Mouse (Mus musculus): ENCODE measurements around the gene C130060K24Rik. TPM values are rescaled to one million over a fixed set of nuclear protein-coding genes. Genes with fewer than 3 reads are reported as not detected.

Gene C130060K24Rik
- polyA plus RNA-seq, 1 experiment = not detected

DNA sequence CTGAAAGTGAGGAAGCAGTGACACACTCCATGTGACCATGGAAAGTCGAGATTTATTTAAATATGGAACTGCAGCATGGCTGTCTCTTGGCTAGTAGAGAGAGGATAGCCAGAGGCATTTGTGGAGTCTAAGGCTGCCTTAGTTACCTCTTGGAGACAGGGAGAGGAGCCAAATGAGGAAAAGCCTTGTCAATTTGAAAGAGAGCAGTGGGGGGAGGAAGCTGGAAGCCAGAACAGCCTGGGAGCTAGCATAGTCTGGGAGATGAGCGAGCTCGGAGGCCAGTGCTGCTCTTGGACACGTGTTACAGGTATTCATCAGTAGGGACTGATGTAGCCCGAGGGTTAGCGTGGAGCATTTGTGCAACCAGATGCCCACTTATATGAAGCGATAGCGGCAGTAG is 46.2 kb downstream of the C130060K24Rik start:
- no peak for TF ChIP-seq MYOG (IDR thresholded peaks at IDR 0.05; ENCODE audit: control insufficient read depth in 1 of 3, insufficient read depth in 1 of 3, insufficient read length in 2 of 3, low read depth in 2 of 3)
- no peak for TF ChIP-seq POLR2AphosphoS2 (IDR thresholded peaks at IDR 0.05; ENCODE audit: insufficient read length, low read depth)
- no peak for TF ChIP-seq E2F4 (IDR thresholded peaks at IDR 0.05; ENCODE audit: insufficient read depth)
- TF ChIP-seq USF1 (IDR thresholded peaks at IDR 0.05; ENCODE audit: low read depth) = no peak
- no peak for TF ChIP-seq REST (IDR thresholded peaks at IDR 0.05; ENCODE audit: insufficient read depth, insufficient read length)
- TF ChIP-seq CEBPB (IDR thresholded peaks at IDR 0.05; ENCODE audit: insufficient read depth, poor library complexity, severe bottlenecking) = no peak
- no peak for TF ChIP-seq POLR2A (IDR thresholded peaks at IDR 0.05; ENCODE audit: insufficient read length, low read depth)
- no peak for TF ChIP-seq MAX (IDR thresholded peaks at IDR 0.05; ENCODE audit: low read depth)
- no peak for TF ChIP-seq MYOD1 (IDR thresholded peaks at IDR 0.05; ENCODE audit: control insufficient read depth in 1 of 3, insufficient read length in 2 of 3, low read depth in 2 of 3)
- no peak for TF ChIP-seq SRF (IDR thresholded peaks at IDR 0.05; ENCODE audit: control insufficient read depth, insufficient read length, low read depth)
- TF ChIP-seq TCF12 (IDR thresholded peaks at IDR 0.05; ENCODE audit: insufficient read depth, poor library complexity, severe bottlenecking) = no peak
- no peak for TF ChIP-seq TCF3 (IDR thresholded peaks at IDR 0.05; ENCODE audit: insufficient read length, low read depth)
- H3K79me2 ChIP-seq (ENCODE audit: control insufficient read depth, insufficient read depth) = no peaks in the 10 kb centered on the region
- no peaks in the 10 kb centered on the region for H3K36me3 ChIP-seq (ENCODE audit: control insufficient read depth, insufficient read depth)
- no peaks in the 10 kb centered on the region for H3K27me3 ChIP-seq (ENCODE audit: control insufficient read depth, insufficient read depth, insufficient read length)
- H3K4me2 ChIP-seq (ENCODE audit: low read depth) = no peak overlapping the region
- no peak overlapping the region for H3ac ChIP-seq (ENCODE audit: control insufficient read depth, insufficient read length)
- no peak overlapping the region for H3K4me3 ChIP-seq

DNA sequence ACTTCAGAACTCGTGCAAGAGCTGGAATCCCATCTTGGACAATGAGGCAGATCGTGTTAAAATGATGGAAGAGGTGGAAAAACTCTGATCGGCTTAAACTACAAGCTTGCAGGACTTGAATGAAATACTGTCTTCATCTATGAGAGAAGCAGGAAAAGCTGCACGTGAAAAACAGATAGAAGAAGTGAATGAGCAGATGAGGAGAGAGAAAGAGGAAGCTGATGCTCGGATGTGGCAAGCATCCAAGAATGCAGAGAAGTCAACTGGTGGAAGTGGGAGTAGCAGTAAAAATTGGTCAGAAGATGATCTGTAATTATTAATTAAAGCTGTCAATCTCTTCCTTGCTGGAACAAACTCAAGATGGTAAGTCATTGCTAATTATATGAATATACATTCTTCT is 52.3 kb downstream of the C130060K24Rik start:
- Histone ChIP-seq H3ac (ENCODE audit: control insufficient read depth, insufficient read length) (no peak overlapping the region), H3K36me3 (ENCODE audit: control insufficient read depth, insufficient read depth) (no peaks in the 10 kb centered on the region), H3K27me3 (ENCODE audit: control insufficient read depth, insufficient read depth, insufficient read length) (no peaks in the 10 kb centered on the region), H3K4me3 (no peak overlapping the region), H3K79me2 (ENCODE audit: control insufficient read depth, insufficient read depth) (no peaks in the 10 kb centered on the region), H3K4me2 (ENCODE audit: low read depth) (no peak overlapping the region)
- TF ChIP-seq POLR2AphosphoS2 (IDR thresholded peaks at IDR 0.05; ENCODE audit: insufficient read length, low read depth) (no peak), POLR2A (IDR thresholded peaks at IDR 0.05; ENCODE audit: insufficient read length, low read depth) (no peak), MYOG (IDR thresholded peaks at IDR 0.05; ENCODE audit: control insufficient read depth in 1 of 3, insufficient read depth in 1 of 3, insufficient read length in 2 of 3, low read depth in 2 of 3) (no peak), SRF (IDR thresholded peaks at IDR 0.05; ENCODE audit: control insufficient read depth, insufficient read length, low read depth) (no peak), CEBPB (IDR thresholded peaks at IDR 0.05; ENCODE audit: insufficient read depth, poor library complexity, severe bottlenecking) (no peak), MYOD1 (IDR thresholded peaks at IDR 0.05; ENCODE audit: control insufficient read depth in 1 of 3, insufficient read length in 2 of 3, low read depth in 2 of 3) (no peak), MAX (IDR thresholded peaks at IDR 0.05; ENCODE audit: low read depth) (no peak), REST (IDR thresholded peaks at IDR 0.05; ENCODE audit: insufficient read depth, insufficient read length) (no peak), TCF12 (IDR thresholded peaks at IDR 0.05; ENCODE audit: insufficient read depth, poor library complexity, severe bottlenecking) (no peak), USF1 (IDR thresholded peaks at IDR 0.05; ENCODE audit: low read depth) (no peak), TCF3 (IDR thresholded peaks at IDR 0.05; ENCODE audit: insufficient read length, low read depth) (no peak), E2F4 (IDR thresholded peaks at IDR 0.05; ENCODE audit: insufficient read depth) (no peak)

DNA sequence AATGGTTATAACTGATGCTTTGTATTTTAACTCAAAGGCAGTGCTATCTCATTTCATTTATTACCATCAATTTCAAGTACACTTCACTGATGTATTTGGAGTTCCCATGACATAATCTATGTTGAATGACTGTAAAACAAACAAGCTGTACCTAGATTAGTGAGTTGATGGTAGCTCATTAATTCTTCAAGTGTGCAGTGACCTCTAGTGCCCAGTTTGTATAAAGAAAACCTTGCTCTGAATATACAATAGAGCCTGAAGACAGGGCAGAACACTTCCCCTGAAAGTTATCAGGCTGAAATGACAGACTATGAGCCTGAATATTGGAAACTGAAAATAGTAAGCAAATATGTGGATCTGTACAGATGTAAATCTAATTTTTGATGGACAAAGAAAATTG is 72.6 kb downstream of the C130060K24Rik start:
- Histone ChIP-seq H3ac (ENCODE audit: control insufficient read depth, insufficient read length) (no peak overlapping the region), H3K27me3 (ENCODE audit: control insufficient read depth, insufficient read depth, insufficient read length) (no peaks in the 10 kb centered on the region), H3K79me2 (ENCODE audit: control insufficient read depth, insufficient read depth) (no peaks in the 10 kb centered on the region), H3K4me3 (no peak overlapping the region), H3K4me2 (ENCODE audit: low read depth) (no peak overlapping the region), H3K36me3 (ENCODE audit: control insufficient read depth, insufficient read depth) (no peaks in the 10 kb centered on the region)
- TF ChIP-seq TCF3 (IDR thresholded peaks at IDR 0.05; ENCODE audit: insufficient read length, low read depth) = no peak
- TF ChIP-seq CEBPB (IDR thresholded peaks at IDR 0.05; ENCODE audit: insufficient read depth, poor library complexity, severe bottlenecking) = no peak
- no peak for TF ChIP-seq E2F4 (IDR thresholded peaks at IDR 0.05; ENCODE audit: insufficient read depth)
- no peak for TF ChIP-seq MYOD1 (IDR thresholded peaks at IDR 0.05; ENCODE audit: control insufficient read depth in 1 of 3, insufficient read length in 2 of 3, low read depth in 2 of 3)
- no peak for TF ChIP-seq SRF (IDR thresholded peaks at IDR 0.05; ENCODE audit: control insufficient read depth, insufficient read length, low read depth)
- TF ChIP-seq USF1 (IDR thresholded peaks at IDR 0.05; ENCODE audit: low read depth) = no peak
- no peak for TF ChIP-seq TCF12 (IDR thresholded peaks at IDR 0.05; ENCODE audit: insufficient read depth, poor library complexity, severe bottlenecking)
- TF ChIP-seq MAX (IDR thresholded peaks at IDR 0.05; ENCODE audit: low read depth) = no peak
- no peak for TF ChIP-seq MYOG (IDR thresholded peaks at IDR 0.05; ENCODE audit: control insufficient read depth in 1 of 3, insufficient read depth in 1 of 3, insufficient read length in 2 of 3, low read depth in 2 of 3)
- no peak for TF ChIP-seq POLR2A (IDR thresholded peaks at IDR 0.05; ENCODE audit: insufficient read length, low read depth)
- no peak for TF ChIP-seq REST (IDR thresholded peaks at IDR 0.05; ENCODE audit: insufficient read depth, insufficient read length)
- no peak for TF ChIP-seq POLR2AphosphoS2 (IDR thresholded peaks at IDR 0.05; ENCODE audit: insufficient read length, low read depth)

DNA sequence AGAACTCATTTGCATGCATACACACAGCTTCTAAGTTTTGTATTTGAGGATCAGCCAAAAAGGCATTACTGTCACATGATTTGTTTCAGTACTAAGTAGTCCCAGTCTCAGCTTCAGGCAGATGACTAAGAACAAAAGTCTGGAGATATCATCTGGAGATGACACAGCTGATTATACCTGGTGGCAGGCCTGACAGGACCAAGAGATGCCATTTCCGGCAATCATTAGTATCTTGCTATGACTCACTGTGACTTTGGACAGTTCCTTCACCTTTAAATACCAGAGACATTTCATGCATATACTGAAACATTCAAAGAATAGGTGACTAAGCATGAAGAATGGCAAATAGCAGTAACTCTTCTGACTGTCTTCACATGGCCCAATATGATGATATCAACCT is 84.4 kb downstream of the C130060K24Rik start:
- H3K4me2 ChIP-seq (ENCODE audit: low read depth) = no peak overlapping the region
- H3K27me3 ChIP-seq (ENCODE audit: control insufficient read depth, insufficient read depth, insufficient read length) = no peaks in the 10 kb centered on the region
- no peak overlapping the region for H3ac ChIP-seq (ENCODE audit: control insufficient read depth, insufficient read length)
- H3K79me2 ChIP-seq (ENCODE audit: control insufficient read depth, insufficient read depth) = no peaks in the 10 kb centered on the region
- H3K36me3 ChIP-seq (ENCODE audit: control insufficient read depth, insufficient read depth) = no peaks in the 10 kb centered on the region
- TF ChIP-seq MYOG (IDR thresholded peaks at IDR 0.05; ENCODE audit: control insufficient read depth in 1 of 3, insufficient read depth in 1 of 3, insufficient read length in 2 of 3, low read depth in 2 of 3) = no peak
- no peak for TF ChIP-seq SRF (IDR thresholded peaks at IDR 0.05; ENCODE audit: control insufficient read depth, insufficient read length, low read depth)
- no peak for TF ChIP-seq MYOD1 (IDR thresholded peaks at IDR 0.05; ENCODE audit: control insufficient read depth in 1 of 3, insufficient read length in 2 of 3, low read depth in 2 of 3)
- TF ChIP-seq MAX (IDR thresholded peaks at IDR 0.05; ENCODE audit: low read depth) = no peak
- TF ChIP-seq TCF12 (IDR thresholded peaks at IDR 0.05; ENCODE audit: insufficient read depth, poor library complexity, severe bottlenecking) = no peak
- TF ChIP-seq POLR2AphosphoS2 (IDR thresholded peaks at IDR 0.05; ENCODE audit: insufficient read length, low read depth) = no peak
- no peak overlapping the region for H3K4me3 ChIP-seq

Data from myocyte (in vitro differentiated cells).